Mouse (Mus musculus): ENCODE data around the gene Pbld1. TPM values are rescaled to one million over a fixed set of nuclear protein-coding genes. Genes with fewer than 3 reads are reported as not detected.
"Not testable (repeated sequence)": the region's sequence is repeated elsewhere in the genome, so short reads cannot be mapped to it uniquely, and the experiment has no call there.

Pbld1 gene
- polyA plus RNA-seq, 1 experiment from 2014 or later = 0.99 TPM

DNA sequence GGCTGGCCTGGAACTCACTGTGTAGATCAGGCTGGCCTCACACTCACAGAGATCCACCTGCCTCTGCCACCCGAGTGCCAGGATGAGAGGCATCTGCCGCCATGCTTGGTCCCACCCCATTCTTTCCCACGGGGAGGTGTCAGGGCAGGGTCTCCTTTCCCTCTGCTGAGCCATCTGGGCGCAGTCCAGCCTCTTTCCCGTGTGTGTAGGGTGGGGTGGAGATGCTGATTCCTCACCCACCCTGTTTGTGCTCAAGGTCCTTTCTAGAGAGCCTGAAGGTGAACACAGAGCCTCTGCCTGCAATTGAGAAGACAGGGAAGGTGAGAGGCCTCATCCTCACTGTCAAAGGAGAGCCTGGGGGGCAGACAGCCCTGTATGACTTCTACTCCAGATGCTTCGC is 5.9 kb upstream of the Pbld1 start:
- not testable (repeated sequence) for H3K9ac ChIP-seq (replicated peaks; ENCODE audit: low read depth, low read length); H3K27me3 ChIP-seq (replicated peaks; ENCODE audit: control insufficient read depth, insufficient read depth, low read length); H3K27ac ChIP-seq (ENCODE audit: low read length); H3K4me1 ChIP-seq (replicated peaks; ENCODE audit: control insufficient read depth, insufficient read depth, low read length); H3K4me2 ChIP-seq (ENCODE audit: low read length); H3K4me3 ChIP-seq (replicated peaks; ENCODE audit: low read length); ATAC-seq; H3K9me3 ChIP-seq (ENCODE audit: control insufficient read depth, low read length); H3K36me3 ChIP-seq (ENCODE audit: control insufficient read depth, insufficient read depth)
- 92% methylated on average over 6 of the region's 6 CpGs for WGBS

GRCm38 (mm10) chr10:63054586-63054985 is 5.4 kb upstream of the Pbld1 start:
- Histone ChIP-seq H3K4me3 (replicated peaks; ENCODE audit: low read length) (no peak overlapping the region), H3K36me3 (ENCODE audit: control insufficient read depth, insufficient read depth) (no peaks in the 10 kb centered on the region), H3K4me1 (replicated peaks; ENCODE audit: control insufficient read depth, insufficient read depth, low read length) (no peaks in the 10 kb centered on the region), H3K9ac (replicated peaks; ENCODE audit: low read depth, low read length) (no peak overlapping the region), H3K27me3 (replicated peaks; ENCODE audit: control insufficient read depth, insufficient read depth, low read length) (no peaks in the 10 kb centered on the region), H3K9me3 (ENCODE audit: control insufficient read depth, low read length) (no peaks in the 10 kb centered on the region), H3K27ac (ENCODE audit: low read length) (no peak overlapping the region), H3K4me2 (ENCODE audit: low read length) (no peak overlapping the region)
- ATAC-seq = no peak
- 78% methylated on average over 2 of the region's 2 CpGs for WGBS

DNA sequence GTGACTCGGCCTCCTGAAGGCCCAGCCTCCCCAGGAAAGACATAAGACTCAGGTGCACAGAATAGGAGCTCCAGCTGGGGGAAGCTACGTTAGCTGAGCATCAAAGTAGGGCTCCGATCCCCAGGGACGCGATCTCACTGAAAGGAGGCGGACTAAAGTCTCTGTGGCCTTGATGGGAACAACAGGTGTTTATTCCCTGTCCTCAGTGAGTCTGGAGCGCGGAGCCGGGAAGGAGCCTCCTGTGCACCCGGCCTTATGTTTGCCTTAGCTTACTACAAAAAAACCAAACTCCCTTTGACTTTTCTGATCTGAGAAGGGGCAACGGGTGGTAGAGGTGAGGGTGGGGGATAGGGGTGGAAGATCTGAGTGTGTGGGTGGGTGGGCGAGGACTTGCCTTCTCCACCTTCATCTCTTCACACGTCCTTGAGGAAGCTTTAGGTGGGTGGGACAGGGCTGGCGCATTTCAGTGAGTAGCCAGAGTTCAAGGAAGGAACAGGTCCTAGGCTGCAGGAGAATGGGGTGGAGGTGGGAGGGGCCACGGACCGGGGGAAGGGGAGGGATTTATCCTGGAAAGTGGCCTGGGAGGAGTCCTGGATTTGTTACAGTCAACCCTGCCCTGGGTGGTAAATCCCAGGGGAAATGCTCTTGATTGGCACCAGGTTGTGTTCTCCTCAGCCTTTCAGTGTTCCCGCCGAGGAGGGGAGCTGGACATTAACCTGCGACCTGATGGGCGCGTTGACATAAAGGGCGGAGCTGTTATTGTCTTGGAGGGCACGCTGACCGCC is 2.8 kb upstream of the Pbld1 start:
- no peak for ATAC-seq
- H3K4me2 ChIP-seq (ENCODE audit: low read length) = no peak overlapping the region
- no peaks in the 10 kb centered on the region for H3K9me3 ChIP-seq (ENCODE audit: control insufficient read depth, low read length)
- WGBS = 50% methylated on average over 24 of the region's 24 CpGs
- no peak overlapping the region for H3K4me3 ChIP-seq (replicated peaks; ENCODE audit: low read length)
- no peaks in the 10 kb centered on the region for H3K36me3 ChIP-seq (ENCODE audit: control insufficient read depth, insufficient read depth)
- no peak overlapping the region for H3K9ac ChIP-seq (replicated peaks; ENCODE audit: low read depth, low read length)
- H3K4me1 ChIP-seq (replicated peaks; ENCODE audit: control insufficient read depth, insufficient read depth, low read length) = no peaks in the 10 kb centered on the region
- no peak overlapping the region for H3K27ac ChIP-seq (ENCODE audit: low read length)
- no peaks in the 10 kb centered on the region for H3K27me3 ChIP-seq (replicated peaks; ENCODE audit: control insufficient read depth, insufficient read depth, low read length)

DNA sequence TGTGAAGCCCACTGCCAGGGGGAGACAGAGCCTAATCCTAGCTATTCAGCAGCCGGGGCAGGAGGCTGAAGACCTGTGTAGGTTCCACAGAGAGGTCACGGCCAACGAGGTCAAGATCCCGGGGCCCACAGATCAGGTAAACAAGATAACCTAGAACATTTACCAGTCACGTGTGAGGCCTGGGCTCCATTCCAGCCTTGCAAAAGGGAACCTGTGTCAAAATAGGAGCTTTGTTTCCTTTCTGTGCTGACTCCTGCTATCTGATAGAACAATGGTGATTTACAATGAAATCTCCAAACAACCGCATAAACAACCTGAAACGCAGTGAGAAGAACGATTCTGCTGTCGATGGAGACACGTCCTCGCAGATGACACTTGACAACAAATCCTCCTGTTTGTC is 444 bp downstream of the Pbld1 start:
- no peaks in the 10 kb centered on the region for H3K36me3 ChIP-seq (ENCODE audit: control insufficient read depth, insufficient read depth)
- H3K27ac ChIP-seq (ENCODE audit: low read length) = no peak overlapping the region
- H3K27me3 ChIP-seq (replicated peaks; ENCODE audit: control insufficient read depth, insufficient read depth, low read length) = no peaks in the 10 kb centered on the region
- 54% methylated on average over 11 of the region's 11 CpGs for WGBS
- ATAC-seq = no peak
- H3K4me1 ChIP-seq (replicated peaks; ENCODE audit: control insufficient read depth, insufficient read depth, low read length) = no peaks in the 10 kb centered on the region
- no peak overlapping the region for H3K4me2 ChIP-seq (ENCODE audit: low read length)
- no peak overlapping the region for H3K4me3 ChIP-seq (replicated peaks; ENCODE audit: low read length)
- H3K9ac ChIP-seq (replicated peaks; ENCODE audit: low read depth, low read length) = no peak overlapping the region
- no peaks in the 10 kb centered on the region for H3K9me3 ChIP-seq (ENCODE audit: control insufficient read depth, low read length)

DNA sequence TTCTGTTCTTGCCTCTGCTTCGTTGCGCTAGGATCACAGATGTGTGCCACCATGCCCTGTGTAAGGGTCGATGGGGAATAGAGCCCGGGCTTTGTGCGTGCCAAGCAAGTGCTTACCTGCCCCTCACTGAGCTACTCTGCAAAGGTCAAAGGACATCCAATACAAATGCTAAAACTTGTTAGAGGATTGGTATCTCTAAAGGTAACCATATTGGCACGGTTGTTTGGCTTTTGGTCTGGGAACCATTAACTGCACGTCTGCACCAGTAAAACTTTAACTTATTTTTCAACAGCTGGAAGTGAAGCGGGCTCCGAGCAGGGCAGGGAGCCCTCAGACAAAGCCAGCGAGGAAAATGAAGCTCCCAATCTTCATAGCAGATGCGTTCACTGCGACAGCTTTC is 1.3 kb downstream of the Pbld1 start:
- Histone ChIP-seq H3K9me3 (ENCODE audit: control insufficient read depth, low read length) (no peaks in the 10 kb centered on the region), H3K4me3 (replicated peaks; ENCODE audit: low read length) (no peak overlapping the region), H3K9ac (replicated peaks; ENCODE audit: low read depth, low read length) (no peak overlapping the region), H3K4me2 (ENCODE audit: low read length) (no peak overlapping the region), H3K4me1 (replicated peaks; ENCODE audit: control insufficient read depth, insufficient read depth, low read length) (peaks cover 3% of the 10 kb centered on the region; the same call in 1 of the 2 replicates), H3K27me3 (replicated peaks; ENCODE audit: control insufficient read depth, insufficient read depth, low read length) (no peaks in the 10 kb centered on the region), H3K36me3 (ENCODE audit: control insufficient read depth, insufficient read depth) (no peaks in the 10 kb centered on the region), H3K27ac (ENCODE audit: low read length) (no peak overlapping the region)
- 80% methylated on average over 12 of the region's 12 CpGs for WGBS
- ATAC-seq = no peak

GRCm38 (mm10) chr10:63062696-63063095 is 2.7 kb downstream of the Pbld1 start:
- no peak overlapping the region for H3K9ac ChIP-seq (replicated peaks; ENCODE audit: low read depth, low read length)
- H3K4me1 ChIP-seq (replicated peaks; ENCODE audit: control insufficient read depth, insufficient read depth, low read length) = peaks cover 3% of the 10 kb centered on the region; the same call in 1 of the 2 replicates
- H3K4me2 ChIP-seq (ENCODE audit: low read length) = no peak overlapping the region
- no peaks in the 10 kb centered on the region for H3K27me3 ChIP-seq (replicated peaks; ENCODE audit: control insufficient read depth, insufficient read depth, low read length)
- H3K36me3 ChIP-seq (ENCODE audit: control insufficient read depth, insufficient read depth) = no peaks in the 10 kb centered on the region
- no peak overlapping the region for H3K4me3 ChIP-seq (replicated peaks; ENCODE audit: low read length)
- ATAC-seq = no peak
- H3K9me3 ChIP-seq (ENCODE audit: control insufficient read depth, low read length) = no peaks in the 10 kb centered on the region
- H3K27ac ChIP-seq (ENCODE audit: low read length) = no peak overlapping the region
- 87% methylated on average over 5 of the region's 5 CpGs for WGBS

DNA sequence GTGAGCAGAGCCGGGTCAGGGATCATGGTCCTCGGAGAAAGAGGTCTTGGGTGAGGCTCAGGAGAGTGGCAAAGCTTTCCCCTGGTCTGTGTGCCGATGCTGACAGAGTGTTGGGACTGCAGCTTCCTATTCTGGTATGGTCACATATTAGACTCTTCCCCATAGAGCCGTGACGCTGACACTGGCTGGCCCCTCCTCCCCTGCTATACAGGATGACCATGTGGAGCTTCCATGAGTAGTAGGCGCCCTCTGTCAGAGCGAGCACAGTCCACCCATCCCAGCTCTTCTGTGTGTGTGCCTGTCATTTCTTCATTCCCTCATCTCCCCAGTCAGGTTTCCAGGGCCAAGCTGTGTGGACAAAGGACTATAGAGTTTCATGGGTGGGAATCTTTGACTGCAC is 3.4 kb downstream of the Pbld1 start:
- Histone ChIP-seq H3K27me3 (replicated peaks; ENCODE audit: control insufficient read depth, insufficient read depth, low read length) (no peaks in the 10 kb centered on the region), H3K4me1 (replicated peaks; ENCODE audit: control insufficient read depth, insufficient read depth, low read length) (peaks cover 3% of the 10 kb centered on the region; the same call in 1 of the 2 replicates), H3K36me3 (ENCODE audit: control insufficient read depth, insufficient read depth) (no peaks in the 10 kb centered on the region), H3K9ac (replicated peaks; ENCODE audit: low read depth, low read length) (no peak overlapping the region), H3K4me2 (ENCODE audit: low read length) (no peak overlapping the region), H3K4me3 (replicated peaks; ENCODE audit: low read length) (no peak overlapping the region), H3K27ac (ENCODE audit: low read length) (no peak overlapping the region), H3K9me3 (ENCODE audit: control insufficient read depth, low read length) (no peaks in the 10 kb centered on the region)
- WGBS = 72% methylated on average over 7 of the region's 7 CpGs
- no peak for ATAC-seq

DNA sequence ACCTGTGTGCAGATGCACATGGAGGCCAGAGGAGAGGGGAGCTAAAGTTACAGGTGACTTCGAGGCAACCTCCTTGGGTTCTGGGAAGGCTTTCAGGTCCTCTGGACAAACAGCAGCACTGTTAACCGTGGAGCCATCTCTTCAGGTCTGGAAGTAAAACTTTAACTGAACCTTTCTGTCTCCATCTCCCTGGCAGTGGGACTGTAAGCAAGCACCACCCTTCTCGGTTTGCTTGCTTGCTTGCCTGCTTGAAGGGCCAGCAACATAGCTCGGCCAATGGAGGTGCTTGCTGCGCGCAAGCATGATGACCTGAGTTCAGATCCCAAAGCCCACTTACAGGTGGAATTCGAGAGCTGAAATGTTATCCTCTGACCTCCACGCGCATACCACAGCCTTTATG is 4.6 kb downstream of the Pbld1 start:
- no peaks in the 10 kb centered on the region for H3K27me3 ChIP-seq (replicated peaks; ENCODE audit: control insufficient read depth, insufficient read depth, low read length)
- H3K36me3 ChIP-seq (ENCODE audit: control insufficient read depth, insufficient read depth) = no peaks in the 10 kb centered on the region
- H3K4me2 ChIP-seq (ENCODE audit: low read length) = no peak overlapping the region
- ATAC-seq = no peak
- H3K27ac ChIP-seq (ENCODE audit: low read length) = no peak overlapping the region
- peaks cover 3% of the 10 kb centered on the region; the same call in 1 of the 2 replicates for H3K4me1 ChIP-seq (replicated peaks; ENCODE audit: control insufficient read depth, insufficient read depth, low read length)
- WGBS = 91% methylated on average over 9 of the region's 9 CpGs
- no peak overlapping the region for H3K9ac ChIP-seq (replicated peaks; ENCODE audit: low read depth, low read length)
- H3K9me3 ChIP-seq (ENCODE audit: control insufficient read depth, low read length) = no peaks in the 10 kb centered on the region
- H3K4me3 ChIP-seq (replicated peaks; ENCODE audit: low read length) = no peak overlapping the region

DNA sequence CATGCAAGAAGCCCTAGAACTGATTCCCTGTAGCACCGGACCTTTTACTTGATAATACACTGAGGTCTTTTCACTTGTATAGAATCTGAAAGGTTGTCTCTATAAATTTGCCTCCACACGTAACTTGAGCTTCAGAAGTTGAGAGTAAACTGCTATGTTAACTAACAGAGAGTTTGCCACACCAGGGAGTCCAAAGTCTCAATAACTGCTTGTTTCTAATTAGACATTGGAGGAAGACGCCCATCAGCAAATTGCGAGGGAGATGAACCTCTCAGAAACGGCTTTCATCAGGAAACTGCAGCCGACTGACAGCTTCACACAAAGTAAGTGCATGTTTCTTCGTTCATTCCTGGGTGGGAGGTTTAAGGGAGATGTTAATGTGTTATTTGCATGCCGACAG is 5.6 kb downstream of the Pbld1 start:
- 33% methylated on average over 8 of the region's 8 CpGs for WGBS
- Histone ChIP-seq H3K9ac (replicated peaks; ENCODE audit: low read depth, low read length) (no peak overlapping the region), H3K4me3 (replicated peaks; ENCODE audit: low read length) (no peak overlapping the region), H3K27ac (ENCODE audit: low read length) (no peak overlapping the region), H3K4me2 (ENCODE audit: low read length) (no peak overlapping the region), H3K9me3 (ENCODE audit: control insufficient read depth, low read length) (no peaks in the 10 kb centered on the region), H3K36me3 (ENCODE audit: control insufficient read depth, insufficient read depth) (no peaks in the 10 kb centered on the region), H3K27me3 (replicated peaks; ENCODE audit: control insufficient read depth, insufficient read depth, low read length) (no peaks in the 10 kb centered on the region), H3K4me1 (replicated peaks; ENCODE audit: control insufficient read depth, insufficient read depth, low read length) (peaks cover 3% of the 10 kb centered on the region; the same call in 1 of the 2 replicates)
- ATAC-seq = no peak

Measured in forebrain, embryonic 16.5 days (tissue).